Mouse (Mus musculus) midbrain, embryonic 11.5 days (tissue): ENCODE results near the gene Gm49450. TPM values are rescaled to one million over a fixed set of nuclear protein-coding genes. Genes with fewer than 3 reads are reported as not detected.
"Not testable (repeated sequence)": the region's sequence is repeated elsewhere in the genome, so short reads cannot be mapped to it uniquely, and the experiment has no call there.

Source experiments
- ATAC-seq: fragments of 200-750 bp; cut with Nextera tagmentation; 2 replicates; pipeline ENCODE4 v1.8.0; 2017; ENCODE audit warnings: moderate TSS enrichment, moderate library complexity; ENCODE audit not compliant: low FRiP score
- DNase-seq: peaks from one replicate; pipeline ENCODE4 v3.0.0; 2015; ENCODE audit warnings: low spot score; ENCODE audit errors: missing footprints
- H3K27ac ChIP-seq: fragments of 300-500 bp; sonication (generic); 2 replicates; pipeline ENCODE4 v1.5.1; 2014; ENCODE audit warnings: low read depth, low read length
- H3K27me3 ChIP-seq: fragments of 300-500 bp; sonication (generic); 2 replicates; pipeline ENCODE4 v1.6.1; 2014; ENCODE audit warnings: mild to moderate bottlenecking, low read length, moderate library complexity, mixed read lengths; ENCODE audit not compliant: control insufficient read depth, insufficient read depth
- H3K36me3 ChIP-seq: fragments of 300-500 bp; sonication (generic); 2 replicates; pipeline ENCODE4 v1.6.1; 2014; ENCODE audit warnings: mild to moderate bottlenecking, low read length, moderate library complexity, mixed read lengths; ENCODE audit not compliant: control insufficient read depth, insufficient read depth
- H3K4me1 ChIP-seq: fragments of 300-500 bp; sonication (generic); 2 replicates; pipeline ENCODE4 v1.6.1; 2014; ENCODE audit warnings: low read length; ENCODE audit not compliant: control insufficient read depth, insufficient read depth
- H3K4me2 ChIP-seq: fragments of 300-500 bp; sonication (generic); 2 replicates; pipeline ENCODE4 v1.6.1; 2014; ENCODE audit warnings: mild to moderate bottlenecking, moderate library complexity
- H3K4me3 ChIP-seq: fragments of 300-500 bp; sonication (generic); 2 replicates; pipeline ENCODE4 v1.5.1; 2014; ENCODE audit warnings: low read depth, low read length
- H3K9ac ChIP-seq: fragments of 300-500 bp; sonication (generic); 2 replicates; pipeline ENCODE4 v1.6.1; 2014; ENCODE audit warnings: low read length
- H3K9me3 ChIP-seq: fragments of 300-500 bp; sonication (generic); 2 replicates; pipeline ENCODE4 v1.6.1; 2016; ENCODE audit warnings: low read length; ENCODE audit not compliant: control insufficient read depth
- WGBS: fragments of 180-500 bp; shearing (Covaris S2); extraction: QIAGEN DNeasy Blood & Tissue Kit; methylation state at CpG from one replicate; pipeline ENCODE4 v1.1.7; 2014; 5-methylcytosine and 5-hydroxymethylcytosine counted together
- polyA plus RNA-seq: library from polyadenylated mRNA; unstranded; fragments of >200 nt; fragmentation: Nextera tagmentation; extraction: Ambion mirVana; gene quantifications from 2 replicates; pipeline ENCODE4 v1.2.1, GENCODE M21; 2014

Gene Gm49450
- polyA plus RNA-seq, 1 experiment from 2014 or later, result not detected

GRCm38 (mm10) chr15:98977759-98978408 is 24.5 kb upstream of the Gm49450 start:
- H3K9ac ChIP-seq, result peak overlapping the region; percentile 34; the same call in 1 of the 2 replicates
- H3K4me1 ChIP-seq, result peaks cover 39% of the 10 kb centered on the region
- no peaks in the 10 kb centered on the region for H3K27me3 ChIP-seq
- ATAC-seq, result peak; percentile 38
- H3K9me3 ChIP-seq, result no peaks in the 10 kb centered on the region
- WGBS, result 56% methylated on average over 14 of the region's 14 CpGs
- H3K4me2 ChIP-seq, result peak overlapping the region; percentile 17; the same call in 1 of the 2 replicates
- no peak for DNase-seq
- H3K4me3 ChIP-seq, result no peak overlapping the region
- no peaks in the 10 kb centered on the region for H3K36me3 ChIP-seq
- H3K27ac ChIP-seq, result peak overlapping the region; percentile 50

- ATAC-seq, result no peak
- DNase-seq, result no peak
- H3K4me2 ChIP-seq, result no peak overlapping the region
These were observed 23.7 kb upstream of the Gm49450 start for GRCm38 (mm10) chr15:98976763-98977758.

GRCm38 (mm10) chr15:98973015-98973614 is 19.8 kb upstream of the Gm49450 start:
- Histone ChIP-seq H3K36me3 (no peaks in the 10 kb centered on the region), H3K27me3 (no peaks in the 10 kb centered on the region), H3K9ac (no peak overlapping the region), H3K4me3 (no peak overlapping the region), H3K4me2 (no peak overlapping the region), H3K4me1 (peaks cover 48% of the 10 kb centered on the region), H3K9me3 (no peaks in the 10 kb centered on the region), H3K27ac (no peak overlapping the region)
- 88% methylated on average over 9 of the region's 9 CpGs for WGBS
- no peak for ATAC-seq
- no peak for DNase-seq

More at GRCm38 (mm10) chr15:98976763-98977758, 23.7 kb upstream of the Gm49450 start:
- Histone ChIP-seq H3K9ac (peak overlapping the region; percentile 30), H3K9me3 (no peaks in the 10 kb centered on the region), H3K27ac (peak overlapping the region; percentile 50), H3K36me3 (no peaks in the 10 kb centered on the region), H3K4me3 (no peak overlapping the region), H3K27me3 (no peaks in the 10 kb centered on the region), H3K4me1 (peaks cover 35% of the 10 kb centered on the region)
- 79% methylated on average over 21 of the region's 21 CpGs for WGBS

GRCm38 (mm10) chr15:98971576-98972320 is 18.4 kb upstream of the Gm49450 start:
- H3K4me3 ChIP-seq, H3K36me3 ChIP-seq, H3K9me3 ChIP-seq, DNase-seq, H3K27me3 ChIP-seq: not testable (repeated sequence)
- H3K9ac ChIP-seq, result peak overlapping the region; percentile 57
- peaks cover 37% of the 10 kb centered on the region for H3K4me1 ChIP-seq
- 66% methylated on average over 15 of the region's 15 CpGs for WGBS
- peak overlapping the region; percentile 25 for H3K4me2 ChIP-seq
- 0 out of 2 replicates have a peak, but pooled peaks have one; percentile 15 for ATAC-seq
- peak overlapping the region; percentile 99 for H3K27ac ChIP-seq

- Histone ChIP-seq H3K4me3 (no peak overlapping the region), H3K9ac (peak overlapping the region; percentile 57), H3K27me3 (no peaks in the 10 kb centered on the region), H3K4me2 (peak overlapping the region; percentile 25), H3K36me3 (no peaks in the 10 kb centered on the region), H3K9me3 (no peaks in the 10 kb centered on the region), H3K27ac (peak overlapping the region; percentile 99), H3K4me1 (peaks cover 37% of the 10 kb centered on the region)
- 9% methylated on average over 4 of the region's 4 CpGs for WGBS
- DNase-seq, result peak; percentile 95
- ATAC-seq, result peak; percentile 39; the same call in 1 of the 2 replicates
These were observed 17.8 kb upstream of the Gm49450 start for GRCm38 (mm10) chr15:98971111-98971510.

GRCm38 (mm10) chr15:98969372-98970101 is 16.2 kb upstream of the Gm49450 start:
- no peaks in the 10 kb centered on the region for H3K36me3 ChIP-seq
- no peaks in the 10 kb centered on the region for H3K9me3 ChIP-seq
- H3K4me2 ChIP-seq, result peak overlapping the region; percentile 32
- ATAC-seq, result peak; percentile 29
- H3K27me3 ChIP-seq, result no peaks in the 10 kb centered on the region
- DNase-seq, result peak; percentile 95
- 4% methylated on average over 16 of the region's 16 CpGs for WGBS
- H3K4me1 ChIP-seq, result peaks cover 37% of the 10 kb centered on the region
- H3K27ac ChIP-seq, result peak overlapping the region; percentile 99
- H3K9ac ChIP-seq, result peak overlapping the region; percentile 53
- no peak overlapping the region for H3K4me3 ChIP-seq

- ATAC-seq, result peak; percentile 91
- 3% methylated on average over 12 of the region's 12 CpGs for WGBS
- Histone ChIP-seq H3K27ac (peak overlapping the region; percentile 99), H3K36me3 (no peaks in the 10 kb centered on the region), H3K4me3 (no peak overlapping the region), H3K4me2 (peak overlapping the region; percentile 32), H3K4me1 (peaks cover 37% of the 10 kb centered on the region), H3K9ac (peak overlapping the region; percentile 53), H3K27me3 (no peaks in the 10 kb centered on the region), H3K9me3 (peaks cover 2% of the 10 kb centered on the region; the same call in 1 of the 2 replicates)
- DNase-seq, result peak; percentile 98
These were observed 15.5 kb upstream of the Gm49450 start for GRCm38 (mm10) chr15:98968701-98969371.
